Mouse (Mus musculus) kidney, adult 18-20 months (tissue): ENCODE data around the gene Lrp1.
"Not testable (repeated sequence)": the region's sequence is repeated elsewhere in the genome, so short reads cannot be mapped to it uniquely, and the experiment has no call there.

Experiments used
- DNase-seq: peaks from one replicate; pipeline ENCODE4 v3.0.0; 2021

Gene Lrp1

GRCm38 (mm10) chr10:127620406-127621190, at the start of gene Lrp1:
TSS of gene Lrp1 (minus strand) at chr10:127621148.
- no peak for DNase-seq

DNA sequence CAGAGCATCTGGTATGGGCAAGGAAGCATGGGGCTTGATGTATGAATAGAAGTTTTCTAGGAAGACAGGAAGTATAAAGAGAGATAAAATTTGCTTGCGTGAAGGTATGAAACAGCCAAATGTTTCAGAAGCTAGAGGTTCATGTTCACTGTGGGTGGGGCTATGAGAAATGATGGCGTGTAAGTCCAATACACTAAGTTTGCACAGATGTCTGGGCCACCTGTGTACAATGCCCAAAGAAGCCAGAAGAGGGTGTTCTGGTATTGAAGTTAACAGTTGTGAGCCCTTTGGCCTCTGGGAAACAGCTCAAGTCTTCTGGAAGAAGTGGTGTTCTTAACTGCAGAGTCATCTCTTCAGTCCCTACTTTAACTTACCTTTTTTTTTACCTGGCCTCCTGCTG, 49.2 kb upstream of the Lrp1 start:
- DNase-seq: no peak

- DNase-seq: no peak
These were observed 48.2 kb upstream of the Lrp1 start for GRCm38 (mm10) chr10:127669170-127669569.

DNA sequence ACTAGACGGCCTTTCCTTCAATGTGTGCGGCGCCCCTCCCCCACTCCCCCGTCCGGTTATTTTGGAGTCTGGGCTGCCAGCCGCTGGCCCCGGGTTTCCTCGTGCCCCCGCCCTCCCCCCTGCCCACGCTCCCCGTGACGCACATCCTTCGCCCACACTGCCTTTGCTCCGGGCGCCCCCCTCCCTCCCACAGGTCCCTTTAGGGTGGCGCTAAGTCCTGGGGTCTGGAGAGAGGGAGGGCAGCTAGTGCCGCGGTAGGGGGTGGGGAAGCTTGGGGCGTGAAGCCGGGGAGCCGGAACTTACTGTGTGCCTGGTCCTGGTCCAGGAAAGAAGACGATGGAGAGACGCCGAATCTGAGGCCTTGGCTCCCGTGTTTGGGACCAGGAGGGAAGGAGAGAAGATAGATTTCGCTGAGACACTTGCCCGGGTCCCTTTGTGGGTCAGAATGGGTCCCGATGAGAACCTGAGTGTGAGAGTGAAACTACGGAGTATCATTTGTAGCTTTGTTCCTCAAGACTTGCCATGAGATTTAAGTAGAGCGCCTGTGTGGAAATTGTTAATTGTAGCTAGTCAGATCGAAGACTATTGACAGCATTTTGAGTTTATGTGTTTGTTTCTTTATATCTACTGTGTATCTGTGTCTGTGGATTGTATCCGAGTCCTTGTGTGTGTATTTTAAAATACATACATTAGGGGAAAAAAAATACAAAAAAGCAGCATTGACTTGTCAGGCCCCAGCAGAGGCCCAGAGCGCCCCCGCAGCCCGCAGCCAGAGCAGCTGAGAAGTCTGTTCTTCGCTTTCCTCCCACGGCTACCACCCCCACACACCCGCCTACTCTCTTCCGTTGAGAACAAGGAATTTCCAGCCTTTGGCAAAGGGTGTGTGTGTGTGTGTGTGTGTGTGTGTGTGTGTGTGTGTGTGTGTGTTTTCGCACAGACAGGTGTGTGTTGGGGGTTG, 47.4 kb upstream of the Lrp1 start, which contains the start of gene Nab2:
Nab2 (minus strand) TSS at position 476 of the 958 bp plus-strand sequence.
- peak; percentile 78 for DNase-seq

- peak; percentile 86 for DNase-seq
These were observed 46.5 kb upstream of the Lrp1 start for GRCm38 (mm10) chr10:127667269-127668092.

GRCm38 (mm10) chr10:127666501-127667268, 45.7 kb upstream of the Lrp1 start, which contains the start of gene Nemp1:
TSS of gene Nemp1 (plus strand) at chr10:127666901.
- peak; percentile 83 for DNase-seq

- peak; percentile 25 for DNase-seq
These were observed 44.6 kb upstream of the Lrp1 start for GRCm38 (mm10) chr10:127665366-127666181.

GRCm38 (mm10) chr10:127664891-127665290, 43.9 kb upstream of the Lrp1 start:
- DNase-seq: no peak

GRCm38 (mm10) chr10:127664166-127664565, 43.2 kb upstream of the Lrp1 start:
- DNase-seq: no peak

DNA sequence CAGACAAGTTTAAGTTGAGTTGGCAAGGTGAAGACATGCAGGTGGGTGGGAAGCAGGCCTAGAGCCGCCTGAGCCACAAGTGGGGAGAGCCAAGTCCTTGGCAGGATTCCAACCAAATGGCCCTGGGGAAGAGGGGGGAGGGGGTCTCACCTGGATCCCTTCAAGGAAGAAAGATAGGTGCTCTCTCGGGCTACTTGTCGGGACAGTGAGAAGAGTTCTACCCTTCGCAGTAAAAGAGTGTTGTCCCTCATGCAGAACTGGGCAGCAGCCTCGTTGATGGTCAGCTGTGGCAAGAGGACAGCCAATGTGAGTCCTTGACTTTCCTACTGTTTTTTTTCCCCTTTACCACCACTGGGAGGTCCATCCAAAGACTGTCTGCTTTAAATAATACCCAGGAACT, 42.6 kb upstream of the Lrp1 start:
- peak; percentile 9 for DNase-seq

GRCm38 (mm10) chr10:127662666-127663253, 41.8 kb upstream of the Lrp1 start:
- DNase-seq: peak; percentile 52

GRCm38 (mm10) chr10:127661915-127662663, 41.1 kb upstream of the Lrp1 start:
- DNase-seq: peak; percentile 78

DNA sequence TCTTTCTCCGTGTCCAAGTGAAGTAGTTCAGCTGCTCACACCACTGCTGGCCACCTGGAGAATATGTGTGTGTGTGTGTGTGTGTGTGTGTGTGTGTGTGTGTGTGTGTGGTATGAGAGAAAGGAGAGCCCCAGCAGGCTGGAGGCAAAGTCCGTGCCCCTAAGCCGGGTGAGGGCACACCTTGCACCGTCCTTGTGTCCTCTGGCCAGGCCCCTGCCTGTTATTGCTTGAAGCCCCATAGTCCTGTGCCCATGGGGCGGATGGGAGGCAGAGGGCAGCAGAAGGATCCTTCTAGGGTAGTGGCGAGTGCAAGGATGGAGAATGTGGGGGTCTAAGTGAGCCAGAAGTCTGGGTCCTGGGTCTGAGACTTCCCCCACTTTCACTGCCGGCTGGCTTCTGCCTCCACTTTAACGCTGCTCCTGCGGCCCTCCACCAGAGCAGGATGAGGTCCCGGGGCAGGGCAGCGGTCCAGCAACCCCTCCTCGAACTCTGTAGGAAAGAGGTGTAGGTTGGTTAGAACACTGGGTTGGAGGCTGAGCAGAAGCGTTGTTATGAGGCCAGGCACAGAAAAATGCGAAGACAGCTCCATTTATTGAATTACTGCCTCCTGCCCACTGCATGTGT, 40.5 kb upstream of the Lrp1 start:
- peak; percentile 42 for DNase-seq

GRCm38 (mm10) chr10:127659551-127659950, 38.6 kb upstream of the Lrp1 start:
- DNase-seq: no peak

DNA sequence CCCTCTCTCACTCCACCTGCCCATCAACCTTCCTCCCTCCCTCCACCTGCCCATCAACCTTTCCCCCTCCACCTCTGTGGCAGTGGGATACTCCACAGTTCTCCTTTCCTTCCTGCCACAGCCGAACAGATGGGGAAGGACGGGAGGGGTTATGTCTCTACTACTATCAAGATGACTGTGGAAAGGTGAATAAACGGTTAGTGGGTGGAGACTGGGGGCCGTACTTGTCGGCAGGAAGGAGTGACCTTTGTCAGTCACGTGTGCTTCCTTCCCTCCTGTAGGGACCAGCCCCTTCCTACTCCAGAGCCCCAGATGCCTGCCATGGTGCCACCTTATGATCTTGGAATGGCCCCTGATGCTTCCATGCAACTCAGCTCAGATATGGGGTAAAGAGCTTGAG, 37.1 kb upstream of the Lrp1 start:
- no peak for DNase-seq

- not testable (repeated sequence) for DNase-seq
These were observed 36.7 kb upstream of the Lrp1 start for GRCm38 (mm10) chr10:127657617-127658016.

DNA sequence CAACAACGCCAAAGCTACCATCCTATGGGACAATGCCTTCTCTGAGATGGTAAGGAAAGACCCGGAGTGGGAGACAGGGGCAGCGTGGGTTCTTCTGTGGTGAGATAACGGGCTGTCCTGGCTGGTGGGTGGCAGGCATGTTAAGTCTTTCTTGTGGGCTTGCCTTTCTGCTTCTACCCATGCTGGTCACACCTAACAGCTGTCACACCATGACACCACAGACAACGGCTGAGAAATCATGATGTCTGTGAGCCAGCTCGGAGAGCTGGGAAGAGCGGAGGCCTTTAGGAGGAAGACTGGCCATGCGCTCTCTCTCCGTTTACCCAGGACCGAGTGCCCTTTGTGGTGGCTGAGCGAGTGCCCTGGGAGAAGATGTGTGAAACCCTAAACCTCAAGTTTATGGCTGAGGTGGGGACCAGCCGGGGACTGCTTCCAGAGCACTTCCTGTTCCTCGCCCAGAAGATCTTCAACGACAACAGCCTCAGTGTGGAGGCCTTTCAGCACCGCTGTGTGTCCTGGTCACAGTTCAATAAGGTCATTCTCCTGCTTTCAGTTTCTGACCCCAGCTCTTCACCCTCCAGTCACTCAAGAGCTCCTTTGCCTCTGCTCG, 34.1 kb upstream of the Lrp1 start:
- DNase-seq: no peak

GRCm38 (mm10) chr10:127652906-127653638, 32.1 kb upstream of the Lrp1 start:
- DNase-seq: no peak
